Mouse (Mus musculus) heart, adult 2 months (tissue): ENCODE data around the gene Coro1c.

ENCODE experiments used
- CTCF ChIP-seq: fragments of 200-600 bp; IDR thresholded peaks from 2 replicates; pipeline ENCODE4 v1.8.1; 2022; ENCODE audit warnings: antibody characterized with exemption, mild to moderate bottlenecking, moderate library complexity
- EP300 ChIP-seq: fragments of 200-500 bp; IDR thresholded peaks from 2 replicates; pipeline ENCODE4 v1.6.1; 2011; ENCODE audit warnings: low read depth, low read length, control low read depth; ENCODE audit not compliant: insufficient read depth
- POLR2A ChIP-seq: fragments of 200-500 bp; IDR thresholded peaks from 2 replicates; pipeline ENCODE4 v1.6.1; 2011; ENCODE audit warnings: mild to moderate bottlenecking, low read depth, low read length, control low read depth; ENCODE audit not compliant: insufficient read depth

DNA sequence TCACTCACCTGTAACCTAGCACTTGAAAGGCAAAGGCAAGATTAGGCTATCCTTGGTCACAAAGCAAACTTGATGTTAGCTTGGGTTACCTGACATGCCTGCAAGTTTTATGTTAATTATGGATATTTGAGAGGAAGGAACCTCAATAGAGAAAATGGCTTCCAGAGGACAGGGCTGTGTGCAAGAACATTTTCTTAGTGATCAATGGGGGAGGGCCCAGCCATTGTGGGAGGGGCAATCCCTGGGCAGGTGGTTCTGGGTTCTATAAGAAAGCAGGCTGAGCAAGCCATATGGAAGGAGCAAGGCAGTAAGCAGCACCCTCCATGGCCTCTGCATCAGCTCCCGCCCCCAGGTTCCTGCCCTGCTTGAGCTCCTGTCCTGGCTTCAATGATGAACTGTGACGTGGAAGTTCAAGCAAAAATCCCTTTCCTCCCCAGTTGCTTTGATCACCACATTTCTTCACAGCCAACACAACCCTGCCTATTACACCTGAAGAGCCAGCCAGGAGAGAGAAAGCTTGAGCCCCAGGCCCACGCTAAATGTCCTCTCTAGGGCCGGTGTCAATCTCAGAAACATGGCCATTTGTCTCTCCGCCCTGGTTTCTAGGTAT is 20.3 kb downstream of the Coro1c start:
- no peak for TF ChIP-seq POLR2A
- TF ChIP-seq CTCF: no peak
- no peak for TF ChIP-seq EP300
